Mouse (Mus musculus) erythroblast, adult 5-6 weeks (primary cell): ENCODE data around the gene Gm20388. TPM values are rescaled to one million over a fixed set of nuclear protein-coding genes. Genes with fewer than 3 reads are reported as not detected.

Experiments
- ATAC-seq: replicated peaks from 2 replicates; pipeline ENCODE4 v1.8.0; 2016; ENCODE audit warnings: moderate number of reproducible peaks, mild to moderate bottlenecking, moderate TSS enrichment, inconsistent platforms; ENCODE audit not compliant: poor library complexity, low FRiP score, severe bottlenecking
- total RNA-seq, 2 experiments: library from RNA; stranded (forward) in 1 of 2; stranded (reverse) in 1 of 2; fragments of 150-400 nt in 1 of 2; fragments of 200-764, 138-1000 nt in 1 of 2; gene quantifications; 2 replicates each; pipeline versions ENCODE4 v1.2.3 to v1.2.4; 2015 to 2017; ENCODE audit warnings: low replicate concordance in 2 of 2

Gene Gm20388
- total RNA-seq, 2 experiments from 2014 or later = 2.9 to 7.8 TPM

- no peak for ATAC-seq
Measured at GRCm38 (mm10) chr8:123838496-123838895, 3927.9 kb downstream of the Gm20388 start.

- no peak for ATAC-seq
Measured at GRCm38 (mm10) chr8:123840578-123841345, 3930.1 kb downstream of the Gm20388 start.

- no peak for ATAC-seq
Measured at GRCm38 (mm10) chr8:123842086-123842485, 3931.4 kb downstream of the Gm20388 start.

- no peak for ATAC-seq
Measured at GRCm38 (mm10) chr8:123844341-123844740, 3933.7 kb downstream of the Gm20388 start.

- no peak for ATAC-seq
Measured at GRCm38 (mm10) chr8:123845114-123845513, 3934.5 kb downstream of the Gm20388 start.

- no peak for ATAC-seq
Measured at GRCm38 (mm10) chr8:123845991-123846390, 3935.3 kb downstream of the Gm20388 start.

GRCm38 (mm10) chr8:123846509-123846908 lies 3935.9 kb downstream of the Gm20388 start:
- ATAC-seq = no peak

GRCm38 (mm10) chr8:123847546-123847945 lies 3936.9 kb downstream of the Gm20388 start:
- ATAC-seq = no peak

- no peak for ATAC-seq
Measured at GRCm38 (mm10) chr8:123849352-123849751, 3938.7 kb downstream of the Gm20388 start.

GRCm38 (mm10) chr8:123851590-123851989 lies 3940.9 kb downstream of the Gm20388 start:
- no peak for ATAC-seq

- no peak for ATAC-seq
Measured at GRCm38 (mm10) chr8:123854252-123854651, 3943.6 kb downstream of the Gm20388 start.

- ATAC-seq = no peak
Measured at GRCm38 (mm10) chr8:123854733-123855475, 3944.3 kb downstream of the Gm20388 start.

GRCm38 (mm10) chr8:123857361-123857760 lies 3946.7 kb downstream of the Gm20388 start:
- no peak for ATAC-seq

- ATAC-seq = peak; percentile 30; the same call in 1 of the 2 replicates
Measured at GRCm38 (mm10) chr8:123858574-123858940, 3947.9 kb downstream of the Gm20388 start.

GRCm38 (mm10) chr8:123858941-123859647 lies 3948.5 kb downstream of the Gm20388 start:
- peak; percentile 95 for ATAC-seq

- ATAC-seq = peak; percentile 68
Measured at GRCm38 (mm10) chr8:123859648-123860259, 3949.1 kb downstream of the Gm20388 start, which contains the start of gene Ccsap. Ccsap (minus strand) TSS chr8:123860209.

- ATAC-seq = no peak
Measured at GRCm38 (mm10) chr8:123860386-123860785, 3949.7 kb downstream of the Gm20388 start.

GRCm38 (mm10) chr8:123865786-123866185 lies 3955.1 kb downstream of the Gm20388 start:
- ATAC-seq = peak; percentile 44; the same call in 1 of the 2 replicates

GRCm38 (mm10) chr8:123866971-123867370 lies 3956.3 kb downstream of the Gm20388 start:
- ATAC-seq = no peak

- ATAC-seq = no peak
Measured at GRCm38 (mm10) chr8:123872048-123872447, 3961.4 kb downstream of the Gm20388 start.
